Mouse (Mus musculus): ENCODE measurements around the gene Mybpc1. TPM values are rescaled to one million over a fixed set of nuclear protein-coding genes. Genes with fewer than 3 reads are reported as not detected.
"Not testable (repeated sequence)": the region's sequence is repeated elsewhere in the genome, so short reads cannot be mapped to it uniquely, and the experiment has no call there.

The Mybpc1 gene
- polyA plus RNA-seq, 1 experiment from 2014 or later: 0.33 TPM

GRCm38 (mm10) chr10:88501370-88501769 is 103.6 kb downstream of the Mybpc1 start:
- H3K27ac ChIP-seq (ENCODE audit: low read length): no peak overlapping the region
- H3K9me3 ChIP-seq (ENCODE audit: control insufficient read depth, low read depth, low read length): no peaks in the 10 kb centered on the region
- no peak overlapping the region for H3K9ac ChIP-seq (replicated peaks; ENCODE audit: low read depth, low read length)
- H3K4me3 ChIP-seq (ENCODE audit: low read depth, low read length): no peak overlapping the region
- WGBS: 46% methylated on average over 10 of the region's 10 CpGs
- ATAC-seq (ENCODE audit: insufficient number of reproducible peaks, insufficient read depth, low FRiP score, low read depth): no peak
- H3K4me2 ChIP-seq (replicated peaks; ENCODE audit: low read depth, low read length): no peak overlapping the region
- peaks cover 9% of the 10 kb centered on the region; the same call in 1 of the 2 replicates for H3K4me1 ChIP-seq (ENCODE audit: control insufficient read depth, insufficient read depth, low read length)
- no peaks in the 10 kb centered on the region for H3K36me3 ChIP-seq (ENCODE audit: control insufficient read depth, insufficient read depth, low read length)
- no peaks in the 10 kb centered on the region for H3K27me3 ChIP-seq (ENCODE audit: control insufficient read depth, insufficient read depth, low read length)

GRCm38 (mm10) chr10:88499993-88500392 is 105.0 kb downstream of the Mybpc1 start:
- no peak overlapping the region for H3K4me3 ChIP-seq (ENCODE audit: low read depth, low read length)
- H3K9me3 ChIP-seq (ENCODE audit: control insufficient read depth, low read depth, low read length): no peaks in the 10 kb centered on the region
- H3K36me3 ChIP-seq (ENCODE audit: control insufficient read depth, insufficient read depth, low read length): no peaks in the 10 kb centered on the region
- WGBS: 60% methylated on average over 5 of the region's 5 CpGs
- no peak overlapping the region for H3K4me2 ChIP-seq (replicated peaks; ENCODE audit: low read depth, low read length)
- no peak overlapping the region for H3K27ac ChIP-seq (ENCODE audit: low read length)
- ATAC-seq (ENCODE audit: insufficient number of reproducible peaks, insufficient read depth, low FRiP score, low read depth): no peak
- H3K27me3 ChIP-seq (ENCODE audit: control insufficient read depth, insufficient read depth, low read length): no peaks in the 10 kb centered on the region
- H3K4me1 ChIP-seq (ENCODE audit: control insufficient read depth, insufficient read depth, low read length): peaks cover 9% of the 10 kb centered on the region; the same call in 1 of the 2 replicates
- H3K9ac ChIP-seq (replicated peaks; ENCODE audit: low read depth, low read length): no peak overlapping the region

GRCm38 (mm10) chr10:88496864-88497564 is 107.9 kb downstream of the Mybpc1 start:
- no peaks in the 10 kb centered on the region for H3K36me3 ChIP-seq (ENCODE audit: control insufficient read depth, insufficient read depth, low read length)
- H3K9me3 ChIP-seq (ENCODE audit: control insufficient read depth, low read depth, low read length): no peaks in the 10 kb centered on the region
- H3K9ac ChIP-seq (replicated peaks; ENCODE audit: low read depth, low read length): no peak overlapping the region
- ATAC-seq (ENCODE audit: insufficient number of reproducible peaks, insufficient read depth, low FRiP score, low read depth): no peak
- WGBS: 60% methylated on average over 11 of the region's 11 CpGs
- no peak overlapping the region for H3K4me2 ChIP-seq (replicated peaks; ENCODE audit: low read depth, low read length)
- H3K27ac ChIP-seq (ENCODE audit: low read length): no peak overlapping the region
- no peak overlapping the region for H3K4me3 ChIP-seq (ENCODE audit: low read depth, low read length)
- peaks cover under 1% of the 10 kb centered on the region; the same call in 1 of the 2 replicates for H3K4me1 ChIP-seq (ENCODE audit: control insufficient read depth, insufficient read depth, low read length)
- H3K27me3 ChIP-seq (ENCODE audit: control insufficient read depth, insufficient read depth, low read length): no peaks in the 10 kb centered on the region

- H3K4me2 ChIP-seq (replicated peaks; ENCODE audit: low read depth, low read length): no peak overlapping the region
- H3K9me3 ChIP-seq (ENCODE audit: control insufficient read depth, low read depth, low read length): no peaks in the 10 kb centered on the region
- H3K4me3 ChIP-seq (ENCODE audit: low read depth, low read length): no peak overlapping the region
- H3K36me3 ChIP-seq (ENCODE audit: control insufficient read depth, insufficient read depth, low read length): no peaks in the 10 kb centered on the region
- no peak overlapping the region for H3K27ac ChIP-seq (ENCODE audit: low read length)
- ATAC-seq (ENCODE audit: insufficient number of reproducible peaks, insufficient read depth, low FRiP score, low read depth): no peak
- H3K4me1 ChIP-seq (ENCODE audit: control insufficient read depth, insufficient read depth, low read length): no peaks in the 10 kb centered on the region
- 77% methylated on average over 4 of the region's 4 CpGs for WGBS
- no peaks in the 10 kb centered on the region for H3K27me3 ChIP-seq (ENCODE audit: control insufficient read depth, insufficient read depth, low read length)
- no peak overlapping the region for H3K9ac ChIP-seq (replicated peaks; ENCODE audit: low read depth, low read length)
These were observed 109.9 kb downstream of the Mybpc1 start for GRCm38 (mm10) chr10:88494959-88495587.

GRCm38 (mm10) chr10:88492658-88493057 is 112.3 kb downstream of the Mybpc1 start:
- Histone ChIP-seq H3K4me2 (replicated peaks; ENCODE audit: low read depth, low read length) (no peak overlapping the region), H3K4me1 (ENCODE audit: control insufficient read depth, insufficient read depth, low read length) (no peaks in the 10 kb centered on the region), H3K4me3 (ENCODE audit: low read depth, low read length) (no peak overlapping the region), H3K9ac (replicated peaks; ENCODE audit: low read depth, low read length) (no peak overlapping the region), H3K27me3 (ENCODE audit: control insufficient read depth, insufficient read depth, low read length) (no peaks in the 10 kb centered on the region), H3K27ac (ENCODE audit: low read length) (no peak overlapping the region), H3K36me3 (ENCODE audit: control insufficient read depth, insufficient read depth, low read length) (no peaks in the 10 kb centered on the region), H3K9me3 (ENCODE audit: control insufficient read depth, low read depth, low read length) (no peaks in the 10 kb centered on the region)
- WGBS: 83% methylated on average over 8 of the region's 8 CpGs
- ATAC-seq (ENCODE audit: insufficient number of reproducible peaks, insufficient read depth, low FRiP score, low read depth): no peak

- Histone ChIP-seq H3K4me2 (replicated peaks; ENCODE audit: low read depth, low read length) (no peak overlapping the region), H3K9ac (replicated peaks; ENCODE audit: low read depth, low read length) (no peak overlapping the region), H3K4me1 (ENCODE audit: control insufficient read depth, insufficient read depth, low read length) (no peaks in the 10 kb centered on the region), H3K36me3 (ENCODE audit: control insufficient read depth, insufficient read depth, low read length) (no peaks in the 10 kb centered on the region), H3K27me3 (ENCODE audit: control insufficient read depth, insufficient read depth, low read length) (no peaks in the 10 kb centered on the region), H3K9me3 (ENCODE audit: control insufficient read depth, low read depth, low read length) (no peaks in the 10 kb centered on the region), H3K4me3 (ENCODE audit: low read depth, low read length) (no peak overlapping the region), H3K27ac (ENCODE audit: low read length) (no peak overlapping the region)
- ATAC-seq (ENCODE audit: insufficient number of reproducible peaks, insufficient read depth, low FRiP score, low read depth): no peak
- WGBS: 62% methylated on average over 7 of the region's 7 CpGs
These were observed 113.3 kb downstream of the Mybpc1 start for GRCm38 (mm10) chr10:88491632-88492031.

GRCm38 (mm10) chr10:88488629-88489028 is 116.3 kb downstream of the Mybpc1 start:
- no peak for ATAC-seq (ENCODE audit: insufficient number of reproducible peaks, insufficient read depth, low FRiP score, low read depth)
- no peaks in the 10 kb centered on the region for H3K36me3 ChIP-seq (ENCODE audit: control insufficient read depth, insufficient read depth, low read length)
- WGBS: 90% methylated on average over 5 of the region's 5 CpGs

GRCm38 (mm10) chr10:88482866-88483265 is 122.1 kb downstream of the Mybpc1 start:
- not testable (repeated sequence) for H3K4me1 ChIP-seq (ENCODE audit: control insufficient read depth, insufficient read depth, low read length); H3K36me3 ChIP-seq (ENCODE audit: control insufficient read depth, insufficient read depth, low read length); H3K9me3 ChIP-seq (ENCODE audit: control insufficient read depth, low read depth, low read length); H3K4me3 ChIP-seq (ENCODE audit: low read depth, low read length); ATAC-seq (ENCODE audit: insufficient number of reproducible peaks, insufficient read depth, low FRiP score, low read depth); H3K9ac ChIP-seq (replicated peaks; ENCODE audit: low read depth, low read length); H3K27me3 ChIP-seq (ENCODE audit: control insufficient read depth, insufficient read depth, low read length); H3K4me2 ChIP-seq (replicated peaks; ENCODE audit: low read depth, low read length); H3K27ac ChIP-seq (ENCODE audit: low read length)
- WGBS: 89% methylated on average over 10 of the region's 10 CpGs

More at GRCm38 (mm10) chr10:88488629-88489028, 116.3 kb downstream of the Mybpc1 start:
- no peak overlapping the region for H3K4me3 ChIP-seq (ENCODE audit: low read depth, low read length)
- H3K4me2 ChIP-seq (replicated peaks; ENCODE audit: low read depth, low read length): no peak overlapping the region
- H3K27ac ChIP-seq (ENCODE audit: low read length): no peak overlapping the region
- H3K27me3 ChIP-seq (ENCODE audit: control insufficient read depth, insufficient read depth, low read length): no peaks in the 10 kb centered on the region
- H3K4me1 ChIP-seq (ENCODE audit: control insufficient read depth, insufficient read depth, low read length): no peaks in the 10 kb centered on the region
- H3K9ac ChIP-seq (replicated peaks; ENCODE audit: low read depth, low read length): no peak overlapping the region
- H3K9me3 ChIP-seq (ENCODE audit: control insufficient read depth, low read depth, low read length): no peaks in the 10 kb centered on the region

Data from stomach, embryonic 14.5 days (tissue).